Mouse (Mus musculus) liver, embryonic 14.5 days (tissue): ENCODE results near the gene Hoxd3.

Source experiments
- CTCF ChIP-seq: IDR thresholded peaks from 2 replicates; pipeline ENCODE4 v1.5.1; 2016; ENCODE audit warnings: antibody characterized with exemption, low read depth, control low read depth
- EP300 ChIP-seq: IDR thresholded peaks from 2 replicates; pipeline ENCODE4 v1.6.1; 2016; ENCODE audit warnings: antibody characterized with exemption, low read depth

DNA sequence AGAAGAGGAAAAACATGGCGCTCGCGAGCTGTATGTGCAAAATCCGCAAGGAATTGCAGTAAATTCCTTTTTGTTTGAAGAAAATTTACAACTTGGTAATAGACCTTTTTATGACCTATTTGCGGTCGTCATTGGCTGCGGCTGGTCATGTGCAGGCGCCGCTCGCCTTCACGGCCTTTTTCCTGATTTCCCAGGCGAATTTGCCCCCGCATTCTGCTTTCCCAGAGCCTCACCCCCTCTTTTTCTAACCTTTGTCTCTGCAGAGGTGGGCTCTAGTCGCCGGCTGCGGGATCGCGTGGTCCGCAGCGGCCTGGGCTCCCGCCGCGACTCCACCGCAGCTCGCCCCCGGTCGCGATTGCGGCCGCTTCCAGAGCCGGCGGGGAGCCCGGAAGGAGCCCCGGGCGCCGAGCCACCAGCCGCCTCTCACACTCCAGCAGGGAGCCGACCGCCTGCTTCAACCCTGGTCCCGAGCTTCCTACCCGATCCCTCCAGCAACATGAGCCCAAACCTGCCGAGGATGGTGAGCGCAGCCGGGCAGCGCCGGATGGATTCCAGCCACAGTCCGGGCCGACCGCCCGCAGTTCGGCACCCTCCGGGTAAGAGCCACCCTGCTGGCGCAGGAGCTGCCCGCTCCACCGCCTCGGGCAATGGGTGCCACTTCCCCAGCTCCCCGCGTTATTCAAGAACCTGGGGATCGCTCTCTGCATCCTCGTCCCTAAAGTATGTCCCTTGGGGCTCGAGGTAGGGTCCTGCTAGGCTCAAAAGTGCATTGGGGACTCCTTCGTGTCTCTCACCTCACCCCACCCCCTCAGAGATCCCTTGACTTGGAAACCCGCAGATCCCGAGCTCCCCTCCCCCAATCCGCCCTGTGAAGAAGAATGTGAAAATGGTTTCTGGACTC, at the start of gene Hoxd3, which contains the start of gene Hoxd4:
- TF ChIP-seq CTCF (no peak), EP300 (no peak)
